Mouse (Mus musculus): ENCODE results near the gene Erich2.

- TF ChIP-seq CTCF (conservative IDR thresholded peaks at IDR 0.05; ENCODE audit: insufficient read depth, insufficient read length, low read depth, low read length) (no peak), POLR2A (IDR thresholded peaks at IDR 0.05; ENCODE audit: low read depth, low read length) (no peak)
Observed at GRCm38 (mm10) chr2:70567682-70568077, 59.1 kb downstream of the Erich2 start.

All from kidney, adult 2 months (tissue).